In the genomic region with DNA sequence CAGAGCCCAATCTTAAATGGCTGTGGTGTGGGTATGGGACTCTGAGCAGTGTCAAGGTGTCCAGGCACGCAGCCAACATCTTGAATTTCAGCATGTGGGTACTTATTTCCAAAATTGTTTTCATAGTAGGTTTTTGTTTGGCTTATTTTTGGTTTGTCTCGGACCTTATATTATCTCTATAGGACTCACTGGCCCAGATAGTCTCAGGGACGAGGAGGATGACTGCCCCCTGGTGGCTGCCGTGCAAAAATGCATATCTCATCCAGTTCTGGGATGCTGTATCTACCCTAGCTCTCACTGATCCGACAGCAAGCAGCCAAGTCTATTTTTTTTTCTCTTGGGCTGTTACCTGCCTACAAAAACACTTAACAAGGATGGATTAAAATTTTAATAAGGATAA, we compare ENCODE assay signal across 10 mouse cellular contexts.
DNase-seq lines count a peak whose midpoint lies in the region; ATAC-seq and TF ChIP-seq lines count a peak whose summit lies in the region.
"Had no signal": no experiment of that assay in that cellular context is flagged by ENCODE, and none has a peak within 500 bp of the region (broad histone marks: within the 10 kb centered on the region; RNA-seq: fewer than 3 reads in every experiment).

No protein-coding gene starts in this region.

- no peak overlapping the region for H3K27ac ChIP-seq in kidney, adult 2 months (ENCODE audit: insufficient read depth, low read depth, low read length)
- H3K27ac ChIP-seq in kidney, embryonic 15.5 days, result no peak overlapping the region
- no peak overlapping the region for H3K27ac ChIP-seq in embryonic facial prominence, embryonic 14.5 days (replicated peaks; ENCODE audit: low read depth, low read length)
- H3K27ac ChIP-seq in hindbrain, embryonic 12.5 days, result peak overlapping the region; percentile 24; the same call in 1 of the 2 replicates
- no peak overlapping the region for H3K27ac ChIP-seq in limb, embryonic 11.5 days (replicated peaks; ENCODE audit: low read depth, low read length)
- no peak overlapping the region for H3K27ac ChIP-seq in neural tube, embryonic 11.5 days (ENCODE audit: low read depth, low read length)
- H3K27ac ChIP-seq: embryonic facial prominence, embryonic 12.5 days had no signal

- H3K4me1 ChIP-seq in kidney, adult 2 months (ENCODE audit: control insufficient read depth, insufficient read depth, low read length), result no peaks in the 10 kb centered on the region; the same call in 1 of the 2 replicates
- H3K4me1 ChIP-seq in kidney, embryonic 15.5 days, result peaks cover 36% of the 10 kb centered on the region
- peaks cover 20% of the 10 kb centered on the region for H3K4me1 ChIP-seq in embryonic facial prominence, embryonic 14.5 days (ENCODE audit: control insufficient read depth, insufficient read depth, low read length)
- peaks cover 9% of the 10 kb centered on the region for H3K4me1 ChIP-seq in hindbrain, embryonic 12.5 days
- no peaks in the 10 kb centered on the region for H3K4me1 ChIP-seq in limb, embryonic 11.5 days (ENCODE audit: control insufficient read depth, insufficient read depth, low read length)
- no peaks in the 10 kb centered on the region for H3K4me1 ChIP-seq in neural tube, embryonic 11.5 days (ENCODE audit: control insufficient read depth, insufficient read depth, low read length)
- H3K4me1 ChIP-seq: embryonic facial prominence, embryonic 12.5 days had no signal

- TF ChIP-seq CTCF in kidney, adult 2 months (conservative IDR thresholded peaks at IDR 0.05; ENCODE audit: insufficient read depth, insufficient read length, low read depth, low read length), result peak; percentile 82

- no peak; the same call in 1 of the 2 replicates for ATAC-seq in kidney, embryonic 15.5 days (replicated peaks; ENCODE audit: low FRiP score)
- ATAC-seq in embryonic facial prominence, embryonic 14.5 days (ENCODE audit: low read depth), result 0 out of 2 replicates have a peak, but pooled peaks have one; percentile 54
- ATAC-seq in hindbrain, embryonic 12.5 days (ENCODE audit: low FRiP score), result no peak
- ATAC-seq in limb, embryonic 11.5 days (ENCODE audit: insufficient number of reproducible peaks, low FRiP score, low TSS enrichment, low read depth), result no peak
- no peak for ATAC-seq in neural tube, embryonic 11.5 days (ENCODE audit: insufficient read depth, low FRiP score, low TSS enrichment)

- H3K4me2 ChIP-seq in kidney, embryonic 15.5 days, result no peak overlapping the region
- H3K4me2 ChIP-seq in embryonic facial prominence, embryonic 14.5 days (ENCODE audit: low read depth, low read length), result no peak overlapping the region
- no peak overlapping the region for H3K4me2 ChIP-seq in hindbrain, embryonic 12.5 days (replicated peaks)
- H3K4me2 ChIP-seq in limb, embryonic 11.5 days (ENCODE audit: low read depth, severe bottlenecking), result no peak overlapping the region
- H3K4me2 ChIP-seq in neural tube, embryonic 11.5 days (ENCODE audit: low read depth), result no peak overlapping the region
- H3K4me2 ChIP-seq: embryonic facial prominence, embryonic 12.5 days had no signal

- no peaks in the 10 kb centered on the region for H3K9me3 ChIP-seq in kidney, embryonic 15.5 days (replicated peaks)
- no peaks in the 10 kb centered on the region for H3K9me3 ChIP-seq in embryonic facial prominence, embryonic 14.5 days (ENCODE audit: control insufficient read depth, low read length)
- H3K9me3 ChIP-seq in hindbrain, embryonic 12.5 days (replicated peaks), result no peaks in the 10 kb centered on the region
- H3K9me3 ChIP-seq in limb, embryonic 11.5 days (ENCODE audit: control insufficient read depth, low read length), result no peaks in the 10 kb centered on the region
- no peaks in the 10 kb centered on the region for H3K9me3 ChIP-seq in neural tube, embryonic 11.5 days (ENCODE audit: control insufficient read depth, low read length)
- H3K9me3 ChIP-seq: embryonic facial prominence, embryonic 12.5 days; megakaryocyte, embryonic 14.5 days had no signal

- no peak overlapping the region for H3K4me3 ChIP-seq in kidney, adult 2 months (ENCODE audit: insufficient read depth, low read depth, low read length)
- H3K4me3 ChIP-seq in kidney, embryonic 15.5 days (replicated peaks), result no peak overlapping the region
- H3K4me3 ChIP-seq in embryonic facial prominence, embryonic 14.5 days (ENCODE audit: low read depth, low read length), result no peak overlapping the region
- H3K4me3 ChIP-seq in hindbrain, embryonic 12.5 days, result no peak overlapping the region
- H3K4me3 ChIP-seq in limb, embryonic 11.5 days (ENCODE audit: low read depth, low read length), result no peak overlapping the region
- no peak overlapping the region for H3K4me3 ChIP-seq in neural tube, embryonic 11.5 days (ENCODE audit: low read depth, low read length)
- H3K4me3 ChIP-seq: embryonic facial prominence, embryonic 12.5 days; megakaryocyte, embryonic 14.5 days had no signal

- no peak for TF ChIP-seq POLR2A in kidney, adult 2 months (IDR thresholded peaks at IDR 0.05; ENCODE audit: low read depth, low read length)

- no peaks in the 10 kb centered on the region for H3K36me3 ChIP-seq in kidney, adult 2 months (ENCODE audit: control insufficient read depth, insufficient read depth, low read length)
- H3K36me3 ChIP-seq in kidney, embryonic 15.5 days, result peaks cover 58% of the 10 kb centered on the region
- peaks cover 52% of the 10 kb centered on the region for H3K36me3 ChIP-seq in embryonic facial prominence, embryonic 14.5 days (ENCODE audit: control insufficient read depth, insufficient read depth, low read length)
- H3K36me3 ChIP-seq in hindbrain, embryonic 12.5 days, result peaks cover 70% of the 10 kb centered on the region
- H3K36me3 ChIP-seq in limb, embryonic 11.5 days (ENCODE audit: control insufficient read depth, insufficient read depth, low read length), result peaks cover 3% of the 10 kb centered on the region; the same call in 1 of the 2 replicates
- H3K36me3 ChIP-seq in neural tube, embryonic 11.5 days (ENCODE audit: control insufficient read depth, insufficient read depth, low read length), result peaks cover 11% of the 10 kb centered on the region

- no peak overlapping the region for H3K9ac ChIP-seq in kidney, embryonic 15.5 days
- H3K9ac ChIP-seq in embryonic facial prominence, embryonic 14.5 days (ENCODE audit: low read depth, low read length), result no peak overlapping the region
- no peak overlapping the region for H3K9ac ChIP-seq in hindbrain, embryonic 12.5 days
- no peak overlapping the region for H3K9ac ChIP-seq in limb, embryonic 11.5 days (ENCODE audit: low read length)
- no peak overlapping the region for H3K9ac ChIP-seq in neural tube, embryonic 11.5 days (ENCODE audit: low read length)
- H3K9ac ChIP-seq: embryonic facial prominence, embryonic 12.5 days had no signal

- DNase-seq in kidney, adult 2 months, result peak; percentile 57
- peak; percentile 82 to 90 for DNase-seq in adrenal gland, postnatal 36 days
- DNase-seq in embryonic facial prominence, embryonic 14.5 days (ENCODE audit: low spot score), result peak; percentile 77
- peak; percentile 82 for DNase-seq in limb, embryonic 11.5 days (ENCODE audit: low spot score)
- DNase-seq in neural tube, embryonic 11.5 days (ENCODE audit: low spot score), result peak; percentile 65
- DNase-seq in thymus, adult 18-20 months, result peak; percentile 27 to 37

- no peaks in the 10 kb centered on the region for H3K27me3 ChIP-seq in kidney, adult 2 months (replicated peaks; ENCODE audit: control insufficient read depth, insufficient read depth, low read length)
- no peaks in the 10 kb centered on the region for H3K27me3 ChIP-seq in kidney, embryonic 15.5 days
- no peaks in the 10 kb centered on the region for H3K27me3 ChIP-seq in embryonic facial prominence, embryonic 14.5 days (replicated peaks; ENCODE audit: control insufficient read depth, insufficient read depth, low read length)
- H3K27me3 ChIP-seq in hindbrain, embryonic 12.5 days, result no peaks in the 10 kb centered on the region
- H3K27me3 ChIP-seq in limb, embryonic 11.5 days (ENCODE audit: control insufficient read depth, insufficient read depth, low read length), result no peaks in the 10 kb centered on the region
- H3K27me3 ChIP-seq in neural tube, embryonic 11.5 days (ENCODE audit: control insufficient read depth, insufficient read depth, low read length), result no peaks in the 10 kb centered on the region
- H3K27me3 ChIP-seq: embryonic facial prominence, embryonic 12.5 days had no signal

- WGBS in kidney, adult 2 months, result 13% methylated on average over 5 of the region's 5 CpGs
- WGBS in kidney, embryonic 15.5 days, result 15% methylated on average over 5 of the region's 5 CpGs
- 10% methylated on average over 5 of the region's 5 CpGs for WGBS in embryonic facial prominence, embryonic 14.5 days
- WGBS in hindbrain, embryonic 12.5 days, result 19% methylated on average over 5 of the region's 5 CpGs
- 24% methylated on average over 5 of the region's 5 CpGs for WGBS in limb, embryonic 11.5 days
- WGBS in neural tube, embryonic 11.5 days, result 19% methylated on average over 5 of the region's 5 CpGs

Comparison
In these comparisons a context has a peak if more than half of its experiments do, and no peak if none do; other contexts are left out.
1. DNase-seq: peak in every context shown above with its lines; median percentile 86 in adrenal gland, postnatal 36 days; 82 in limb, embryonic 11.5 days; 77 in embryonic facial prominence, embryonic 14.5 days; 65 in neural tube, embryonic 11.5 days; 57 in kidney, adult 2 months; 32 in thymus, adult 18-20 months.